Mouse (Mus musculus) fat pad, adult 2 months (tissue): ENCODE data around the gene Tgfbr2.

Experiments used
- DNase-seq: peaks from one replicate; pipeline ENCODE4 v3.0.0-alpha.2; 2011; ENCODE audit warnings: low read depth, low spot score; ENCODE audit errors: extremely low read depth

Gene Tgfbr2

DNA sequence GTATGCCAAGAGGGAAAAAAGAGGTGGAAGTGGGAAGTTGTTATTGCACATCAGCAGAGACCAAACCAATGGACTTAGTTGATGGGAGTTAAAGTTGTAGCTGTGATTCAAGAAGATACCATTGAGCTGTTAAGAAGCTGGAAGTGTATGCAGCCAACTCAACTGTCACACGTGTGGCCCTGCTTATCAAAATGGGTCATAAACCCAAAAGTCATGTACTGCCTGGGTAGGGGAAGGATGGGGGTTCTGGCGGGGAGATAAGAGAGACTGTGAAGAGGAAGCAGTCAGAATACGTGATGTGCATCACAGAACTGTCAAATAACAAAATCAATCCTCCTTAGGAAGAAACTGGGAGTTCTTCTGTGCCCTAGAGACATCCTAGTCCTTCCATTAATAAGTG is 15.1 kb downstream of the Tgfbr2 start:
- no peak for DNase-seq

DNA sequence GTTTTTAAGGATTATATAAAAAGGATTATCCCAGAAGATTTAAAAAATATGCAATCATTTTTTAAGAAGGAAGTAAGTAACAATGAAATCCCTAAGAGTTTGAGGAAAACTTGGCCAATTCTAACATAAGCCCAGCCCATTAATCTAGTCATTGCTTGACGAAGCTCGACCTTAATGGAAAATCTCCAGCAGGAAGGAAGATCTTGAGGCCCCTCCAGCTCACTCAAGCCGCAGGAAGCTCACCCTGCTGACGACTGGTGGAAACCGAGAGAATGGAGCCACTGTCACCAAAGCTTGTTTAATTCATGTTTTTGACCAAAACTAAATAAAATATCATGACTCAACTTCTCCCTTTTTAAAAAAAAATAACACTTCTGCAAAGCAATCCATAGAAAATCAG is 18.7 kb downstream of the Tgfbr2 start:
- DNase-seq = no peak

DNA sequence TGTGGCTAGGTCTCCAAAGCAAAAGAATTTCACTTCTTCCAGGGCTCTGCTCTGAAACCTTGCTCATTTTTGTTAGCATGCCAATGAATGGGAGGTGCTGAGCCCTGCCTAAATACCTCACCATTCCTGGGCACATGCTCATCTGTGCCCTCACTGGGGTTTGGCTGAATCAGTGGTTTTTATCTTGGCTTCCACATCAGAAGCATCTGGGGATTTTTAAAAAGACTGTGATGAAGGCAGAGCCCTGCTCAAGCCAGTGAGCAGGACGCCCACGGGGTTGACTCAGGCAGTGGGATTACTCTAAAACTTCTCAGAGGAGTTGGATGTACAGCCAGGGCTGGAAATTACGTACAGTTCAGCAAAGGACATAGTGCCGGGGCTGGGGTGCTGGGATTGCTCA is 22.3 kb downstream of the Tgfbr2 start:
- peak; percentile 28 for DNase-seq

DNA sequence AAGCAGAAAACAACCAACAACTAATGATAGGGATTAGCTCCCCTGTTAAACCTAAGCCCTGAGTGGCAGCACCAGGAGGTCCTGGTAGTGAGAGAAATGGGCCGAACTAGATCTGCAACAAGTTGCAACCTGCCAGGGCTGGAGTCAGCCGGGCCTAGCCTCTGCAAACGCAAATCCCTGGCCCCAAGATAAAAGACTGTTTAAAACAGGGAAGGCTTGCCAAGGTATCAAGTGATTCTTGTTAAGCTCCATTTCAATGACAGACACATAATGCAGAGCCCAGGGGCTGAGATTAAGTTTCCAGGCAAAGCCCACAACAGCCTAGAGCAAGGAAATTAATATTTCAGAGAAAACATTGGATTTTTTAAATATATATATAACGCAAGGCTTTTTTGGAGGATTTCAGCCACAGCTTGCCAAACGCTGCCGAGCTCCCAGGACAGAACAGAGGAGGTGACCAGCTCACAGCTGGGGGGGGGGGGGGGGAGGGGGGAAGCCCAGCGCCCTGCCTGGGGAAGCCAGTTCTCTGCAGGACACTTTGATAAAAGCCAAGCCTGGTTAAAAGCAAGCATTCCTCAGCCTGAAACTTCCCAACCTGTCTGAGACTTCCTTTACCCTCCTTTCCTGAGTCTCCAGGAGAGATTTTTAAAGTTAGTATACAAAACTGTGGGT is 24.3 kb downstream of the Tgfbr2 start:
- DNase-seq = peak; percentile 18

DNA sequence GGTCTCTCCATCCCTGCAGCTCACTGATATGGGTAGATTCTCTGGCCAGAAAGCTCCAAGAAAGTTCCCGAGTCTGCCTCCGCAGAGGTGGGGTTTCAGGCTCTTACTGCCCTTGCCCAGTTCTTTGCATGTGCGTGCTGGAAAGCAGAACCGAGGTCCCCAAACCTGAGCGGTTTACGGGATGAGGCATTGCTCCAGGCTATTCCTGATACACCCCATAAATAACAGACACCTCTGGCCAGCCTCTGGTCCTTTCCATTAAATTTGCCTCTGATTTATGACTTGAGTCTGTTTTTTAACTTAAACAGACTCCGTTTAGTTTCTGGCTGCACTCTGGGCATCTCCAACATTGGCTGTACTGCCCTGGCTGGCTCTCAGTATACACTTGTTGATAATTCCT is 26.4 kb downstream of the Tgfbr2 start:
- DNase-seq = no peak

DNA sequence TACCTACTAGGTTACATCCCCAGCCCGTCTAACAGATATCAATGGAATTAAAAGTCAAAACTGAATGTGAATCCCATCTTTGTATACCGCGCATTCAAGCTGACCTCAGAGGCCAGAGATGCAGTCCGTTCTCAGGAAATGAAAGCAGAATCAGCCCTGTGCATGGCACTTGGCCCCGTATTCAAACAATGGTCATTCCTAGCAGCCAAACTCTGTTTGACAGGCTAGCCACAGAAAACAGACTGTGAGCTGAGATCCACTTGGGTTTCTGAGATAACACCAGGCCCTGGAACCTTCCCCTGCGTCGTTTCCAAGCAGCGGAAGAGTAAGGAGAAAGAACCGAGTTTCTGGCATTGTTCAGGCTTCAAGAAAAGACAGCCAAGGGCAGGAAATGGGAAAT is 28.9 kb downstream of the Tgfbr2 start:
- no peak for DNase-seq

DNA sequence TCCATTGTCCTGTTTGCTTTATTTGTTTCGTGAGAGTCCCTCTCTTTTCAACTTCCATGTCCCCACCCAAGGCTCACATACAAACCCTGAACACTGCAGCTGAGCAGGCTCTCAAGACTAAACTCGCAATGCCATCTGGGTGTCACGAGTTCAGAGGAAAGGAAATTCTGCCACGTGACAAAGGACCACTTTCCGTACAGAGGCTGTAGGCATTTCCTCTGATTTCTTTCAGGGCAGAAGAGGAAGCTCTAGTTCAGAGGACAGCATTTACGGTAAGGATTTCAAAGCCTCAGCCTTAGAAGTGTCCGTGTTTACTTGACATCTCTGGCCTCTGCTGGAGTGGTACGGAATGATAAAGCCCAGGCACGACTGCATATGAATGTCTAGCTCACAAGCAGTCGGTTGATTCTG is 29.9 kb downstream of the Tgfbr2 start:
- DNase-seq = no peak

DNA sequence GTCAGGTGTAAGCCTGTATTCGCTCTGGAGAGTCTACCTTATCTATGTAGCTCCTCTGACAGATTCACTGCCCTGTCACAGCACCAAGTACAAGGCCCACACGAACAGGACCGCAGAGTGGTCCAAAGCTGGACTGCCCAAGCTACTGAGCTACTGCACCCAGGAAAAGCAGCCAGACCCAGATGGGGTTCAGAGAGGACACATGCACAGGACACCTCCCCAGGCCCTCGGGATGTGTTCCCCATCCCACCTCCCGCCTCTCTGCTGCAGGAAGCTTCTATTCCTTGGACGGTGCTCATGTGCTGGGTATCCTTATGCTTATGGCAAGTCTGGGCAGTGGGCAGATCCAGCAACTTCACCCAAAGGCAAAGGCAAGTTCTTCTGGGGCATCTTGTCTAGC is 34.7 kb downstream of the Tgfbr2 start:
- no peak for DNase-seq

DNA sequence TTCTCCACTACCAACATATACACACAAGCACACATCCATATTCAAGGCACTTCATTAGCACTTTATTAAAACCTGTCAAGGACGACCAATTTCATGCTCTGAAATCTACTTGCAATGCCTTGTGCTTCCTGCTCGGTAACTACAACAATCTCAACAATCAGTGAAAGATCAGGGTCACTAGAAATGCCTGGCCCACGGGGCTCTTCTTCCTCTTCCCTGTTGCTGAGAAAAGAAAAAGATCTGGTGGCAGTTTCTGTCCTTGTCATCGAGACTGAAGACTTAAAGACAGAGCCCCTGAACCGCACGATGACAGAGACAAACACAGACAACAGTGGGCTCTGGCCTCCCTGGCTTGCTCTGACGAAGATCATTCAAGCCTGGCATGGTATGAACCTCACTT is 35.6 kb downstream of the Tgfbr2 start:
- no peak for DNase-seq

DNA sequence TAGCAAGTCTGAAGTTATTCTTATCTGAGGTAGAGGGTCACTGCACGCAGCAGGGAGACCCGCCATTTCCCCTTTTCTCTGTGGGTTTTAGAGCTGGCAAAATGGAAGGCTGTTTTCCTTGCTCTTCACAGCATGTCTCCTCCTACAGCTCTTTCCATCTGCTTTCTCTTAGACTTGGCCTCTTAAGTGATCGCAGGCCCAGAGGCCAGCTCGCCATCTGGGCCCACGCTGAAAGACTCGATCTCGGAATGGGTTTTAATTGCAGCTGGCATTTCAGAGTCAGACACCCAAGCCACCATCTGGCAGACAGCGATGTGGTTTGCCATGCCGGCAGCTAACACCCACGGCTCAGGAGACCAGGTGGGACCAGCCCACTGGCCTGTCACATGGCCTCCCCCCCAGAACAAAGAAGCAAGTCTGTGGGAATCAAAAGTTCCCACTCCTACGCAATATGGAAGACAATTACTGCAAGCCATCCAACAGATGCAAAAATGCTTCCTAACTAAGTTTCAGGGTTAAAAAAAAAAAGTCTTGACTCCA is 36.5 kb downstream of the Tgfbr2 start:
- DNase-seq = no peak

DNA sequence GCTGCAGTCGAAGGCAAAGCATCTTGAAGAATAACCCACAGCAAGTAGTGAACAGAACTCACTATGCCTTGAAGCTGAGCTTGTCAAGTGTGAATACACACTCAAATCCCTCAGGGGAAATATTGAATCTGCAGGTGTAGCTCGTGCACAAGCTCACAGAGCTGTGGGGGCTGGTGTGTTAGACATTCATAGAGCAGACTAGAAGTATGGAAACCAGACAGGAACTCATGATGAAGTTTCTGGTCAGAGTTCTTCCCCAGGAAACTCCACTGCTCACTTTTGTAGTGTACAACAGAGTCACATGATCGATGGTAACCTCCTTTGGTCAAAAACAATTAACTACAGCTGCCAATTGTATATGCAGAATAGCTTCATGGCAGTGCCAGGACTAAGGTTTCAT is 37.5 kb downstream of the Tgfbr2 start:
- no peak for DNase-seq

DNA sequence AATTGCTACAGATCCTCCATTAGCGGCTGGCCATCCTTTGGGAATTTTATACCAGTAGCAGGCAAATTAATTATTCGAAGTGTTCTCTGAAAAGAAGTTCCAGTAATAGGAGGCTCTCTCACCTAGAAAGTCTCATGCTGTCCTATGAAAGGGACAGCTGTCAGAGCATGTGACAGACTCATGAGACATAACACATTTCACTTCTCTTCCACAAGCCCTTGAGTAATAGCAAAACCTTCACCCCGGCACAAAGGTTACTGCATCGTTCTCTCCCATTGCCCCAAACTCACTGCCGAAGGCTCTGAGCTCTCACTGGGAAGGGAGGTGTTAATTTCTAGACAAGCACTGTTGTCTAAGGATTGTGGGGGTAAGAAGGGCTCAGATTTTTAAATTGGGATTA is 38.3 kb downstream of the Tgfbr2 start:
- no peak for DNase-seq

DNA sequence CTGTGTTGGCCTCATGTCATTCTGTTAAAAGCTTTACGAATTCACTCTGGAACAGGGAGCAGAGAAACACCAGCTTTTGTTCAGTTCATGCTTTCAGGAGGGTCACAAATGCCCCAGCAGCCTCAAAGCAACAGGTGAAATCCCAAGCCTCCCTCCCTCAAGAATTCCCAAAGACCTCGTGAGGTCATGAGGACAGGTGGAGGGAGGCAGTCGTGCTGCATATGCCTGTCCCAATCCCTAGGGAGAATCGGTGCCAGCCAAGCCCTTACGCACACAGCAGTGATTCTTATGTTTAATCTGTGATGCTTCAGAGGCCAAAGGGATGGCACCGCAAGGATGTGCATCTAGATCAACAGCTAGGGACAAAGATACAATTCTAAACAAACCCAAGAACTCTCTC is 39.0 kb downstream of the Tgfbr2 start:
- DNase-seq = no peak

DNA sequence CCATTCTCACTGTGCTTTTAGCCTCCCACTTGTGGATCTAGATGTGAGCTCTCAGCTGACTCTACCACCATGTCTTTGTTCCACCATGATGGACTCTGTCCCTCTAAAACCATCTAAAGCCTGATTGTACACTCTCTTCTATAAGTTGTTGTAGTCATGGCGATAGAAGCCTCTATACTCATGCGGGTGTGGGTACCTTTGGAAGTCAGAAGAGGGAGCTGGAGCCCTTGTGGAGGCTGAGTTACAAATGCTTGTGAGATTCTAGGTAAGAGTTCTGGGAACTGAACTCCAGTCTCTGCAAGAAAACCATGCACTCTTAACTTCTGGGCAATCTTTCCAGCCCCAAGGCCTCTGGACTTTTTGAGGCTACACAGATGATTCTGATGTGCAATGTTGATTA is 40.7 kb downstream of the Tgfbr2 start:
- no peak for DNase-seq

DNA sequence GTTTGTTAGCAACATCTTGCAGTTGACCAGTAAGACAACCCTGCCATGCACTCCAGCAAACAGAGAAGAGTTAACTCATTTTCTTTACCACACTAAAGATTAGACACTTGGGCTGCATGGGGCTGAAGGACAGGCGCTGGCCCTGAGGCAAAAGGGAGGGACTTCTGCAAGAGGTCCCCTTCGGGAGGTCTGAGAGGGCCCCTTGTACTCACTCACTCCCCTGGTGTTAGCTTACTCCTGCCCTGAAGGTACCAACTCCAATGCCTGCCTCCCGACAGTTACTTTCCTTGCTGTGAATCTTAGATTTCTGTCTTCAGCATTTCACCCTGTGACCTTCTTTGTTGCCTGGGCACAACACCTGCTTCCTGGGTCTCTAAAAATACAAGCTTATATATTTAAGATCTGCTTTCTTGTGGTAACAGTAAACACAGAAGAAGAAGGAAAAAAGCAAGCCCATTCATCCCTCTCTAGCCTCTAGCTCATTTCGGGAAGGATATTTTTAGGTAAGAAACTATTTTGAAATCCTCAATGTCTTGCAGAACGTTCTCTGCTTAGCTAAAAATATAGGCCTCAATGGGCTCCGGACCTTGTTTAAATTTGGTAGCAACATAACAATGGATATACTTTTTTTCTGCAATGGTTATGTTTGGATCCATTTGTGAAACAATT is 41.7 kb downstream of the Tgfbr2 start:
- DNase-seq = no peak

DNA sequence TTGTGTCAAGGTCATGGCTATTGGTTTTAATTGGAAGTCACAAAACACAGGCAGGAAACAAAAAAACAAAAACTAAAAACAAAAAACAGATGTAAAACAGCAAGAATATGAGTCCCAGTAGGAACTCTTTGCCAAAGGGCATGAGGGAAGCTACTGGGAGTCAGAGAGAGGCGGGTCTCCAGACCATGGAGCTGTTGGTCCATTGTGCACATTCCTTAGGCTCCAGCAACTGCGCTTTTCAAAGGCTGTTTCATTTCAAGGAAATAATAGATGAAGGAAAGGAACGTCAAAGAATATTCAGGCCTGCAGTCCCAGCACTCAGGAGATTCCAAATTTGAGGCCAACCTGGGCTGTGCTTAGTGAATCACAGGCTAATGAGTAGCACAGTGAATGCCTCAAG is 46.3 kb downstream of the Tgfbr2 start:
- no peak for DNase-seq

DNA sequence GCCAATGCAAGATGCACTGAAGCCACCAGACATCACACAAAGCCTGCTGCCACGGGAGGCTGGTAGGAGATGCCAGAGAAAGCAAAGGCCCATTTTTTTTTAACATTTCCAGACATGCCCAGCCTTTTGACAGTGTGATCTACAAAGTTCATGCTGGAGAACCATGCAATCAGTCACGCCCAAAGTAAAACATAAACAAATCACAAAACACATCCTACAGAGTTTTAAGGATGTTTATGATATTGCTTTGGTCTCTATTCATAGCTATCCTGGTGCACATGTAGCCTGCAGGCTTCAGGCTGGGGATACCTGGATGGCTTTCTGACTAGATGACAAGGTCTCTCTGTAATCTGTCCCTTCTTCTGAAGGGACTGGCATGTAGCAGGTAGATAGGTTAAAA is 46.8 kb downstream of the Tgfbr2 start:
- no peak for DNase-seq

DNA sequence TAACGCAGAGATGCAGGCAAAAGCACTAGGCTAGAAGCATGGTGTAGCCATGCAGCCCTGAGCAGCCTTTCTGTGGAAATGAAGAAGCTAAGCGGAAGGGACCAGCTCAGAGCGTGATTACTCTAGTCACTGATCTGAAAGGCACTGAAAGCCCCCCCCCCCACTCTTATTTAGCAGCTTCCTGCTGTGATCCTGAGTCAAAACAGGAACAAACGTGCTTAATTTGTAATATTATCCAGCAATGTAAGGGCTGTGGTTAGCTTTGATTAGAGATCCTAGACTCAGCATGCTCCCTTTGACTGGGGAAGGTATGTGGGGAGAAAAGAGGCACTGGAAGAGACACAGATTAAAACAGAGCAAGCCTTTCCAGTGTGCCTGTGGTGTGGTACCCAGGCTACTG is 48.7 kb downstream of the Tgfbr2 start:
- DNase-seq = no peak

DNA sequence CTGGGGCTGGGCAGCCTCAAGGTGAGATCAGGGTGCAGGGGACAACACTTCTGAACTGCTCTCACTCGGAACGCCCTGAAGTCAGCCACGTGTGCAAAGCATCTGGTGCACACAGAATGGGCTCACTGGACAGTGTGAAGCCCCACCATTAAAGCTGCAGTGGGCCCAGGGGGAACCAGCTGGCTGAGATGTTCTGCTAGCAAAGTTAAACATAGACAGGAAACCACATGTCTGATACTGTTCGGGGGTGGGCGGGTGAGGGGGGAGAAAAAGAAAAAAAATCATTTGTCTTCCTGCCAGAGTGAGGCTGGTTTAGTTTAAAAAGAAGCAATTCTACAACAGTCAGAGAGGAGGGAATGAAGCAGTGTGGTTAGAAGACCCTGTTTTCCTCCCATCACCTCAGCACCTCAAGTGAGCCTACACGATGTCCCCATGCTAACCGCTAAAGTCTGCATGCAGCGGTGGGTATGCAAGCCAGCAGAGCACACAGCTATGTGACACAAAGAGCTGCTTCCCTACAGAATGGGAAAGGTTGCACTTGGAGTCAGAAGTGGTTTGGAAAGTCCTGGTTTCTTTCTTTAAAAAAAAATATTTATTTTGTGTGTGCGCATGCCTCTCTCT is 52.1 kb downstream of the Tgfbr2 start:
- no peak for DNase-seq

DNA sequence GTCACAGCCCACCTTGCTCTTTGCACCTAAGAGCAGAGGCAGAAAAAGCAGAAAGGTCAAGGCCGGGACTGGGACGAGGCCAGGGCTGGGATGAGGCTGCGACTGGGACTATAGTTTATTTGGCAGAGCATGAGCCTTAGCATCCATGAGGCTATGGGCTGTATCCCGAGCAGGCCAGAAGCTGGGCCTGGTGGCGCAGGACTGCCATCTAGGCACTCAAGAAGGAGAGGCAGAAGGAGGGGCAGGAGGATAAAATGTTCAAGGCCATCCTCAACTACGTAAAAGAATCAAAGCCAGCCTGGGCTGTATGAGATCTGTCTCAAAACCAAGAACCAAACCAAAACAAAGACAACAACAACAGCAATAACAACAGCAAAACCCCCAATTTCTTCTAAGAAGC is 52.6 kb downstream of the Tgfbr2 start:
- DNase-seq = no peak

DNA sequence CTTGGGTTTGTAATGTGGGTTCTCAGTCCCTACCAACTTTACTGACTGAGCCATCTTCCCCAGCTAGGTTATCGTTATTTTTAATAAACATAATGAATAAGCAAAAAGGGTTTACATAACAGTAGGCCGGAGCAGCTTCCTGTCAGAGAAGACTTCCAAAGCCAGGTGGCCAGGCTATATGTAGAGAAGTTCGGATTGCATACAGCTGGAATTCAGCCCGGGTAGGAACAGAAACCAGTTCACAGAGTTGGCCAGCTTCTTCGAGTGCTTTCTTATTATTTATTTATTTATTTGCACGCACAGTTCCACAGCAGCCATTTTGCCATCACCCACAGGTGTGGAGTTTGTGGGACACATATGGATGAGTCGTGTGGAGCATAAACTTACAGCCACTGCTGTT is 53.7 kb downstream of the Tgfbr2 start:
- no peak for DNase-seq

DNA sequence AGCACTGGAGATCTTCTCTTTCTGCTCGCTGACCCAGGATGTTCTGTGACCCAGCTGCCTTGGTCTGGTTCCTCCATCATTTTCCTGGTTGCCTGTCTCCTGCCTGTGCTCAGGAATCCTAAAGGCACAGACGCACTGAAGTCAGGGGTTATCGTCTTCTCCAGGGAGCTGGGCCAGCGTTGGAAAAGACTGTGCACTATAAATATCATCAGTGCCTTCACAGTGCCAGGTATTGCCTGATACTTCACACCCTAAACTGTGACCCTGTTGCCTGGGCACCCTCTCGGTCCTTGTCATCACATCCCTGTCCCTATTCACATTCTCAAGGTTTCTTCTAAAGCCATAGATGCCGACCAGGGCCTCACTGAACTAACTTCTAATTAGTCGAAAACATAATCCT is 55.2 kb downstream of the Tgfbr2 start:
- no peak for DNase-seq
